15 mouse cellular contexts compared by ENCODE assay signal in genomic region chr13:104594820-104595351, GRCm38 (mm10).
"Had no signal": no experiment of that assay in that cellular context is flagged by ENCODE, and none has a peak within 500 bp of the region (broad histone marks: within the 10 kb centered on the region; RNA-seq: fewer than 3 reads in every experiment).

No protein-coding gene starts in this region.

- H3K36me3 ChIP-seq: limb, embryonic 13.5 days; stomach, embryonic 15.5 days had no signal

- H3K9ac ChIP-seq: limb, embryonic 13.5 days; liver, embryonic 14.5 days; stomach, embryonic 15.5 days had no signal

- H3K4me2 ChIP-seq: limb, embryonic 13.5 days; stomach, embryonic 15.5 days had no signal

- H3K27me3 ChIP-seq: limb, embryonic 13.5 days; stomach, embryonic 15.5 days had no signal

- H3K4me3 ChIP-seq: limb, embryonic 13.5 days; myocyte; stomach, embryonic 15.5 days had no signal

- DNase-seq: kidney, adult 11 months; kidney, adult 9 months; kidney, postnatal 36 days; left cerebral cortex, postnatal 4 days; lung, adult 18-20 months; retina, postnatal 1 day; right cerebral cortex, postnatal 4 days; spleen, adult 18-20 months; thymus, adult 2 months; thymus, postnatal 36 days had no signal

- H3K27ac ChIP-seq: kidney, postnatal 0 days; limb, embryonic 13.5 days; liver, embryonic 14.5 days; stomach, embryonic 15.5 days had no signal

- H3K9me3 ChIP-seq: limb, embryonic 13.5 days; stomach, embryonic 15.5 days had no signal
